Mouse (Mus musculus) midbrain, embryonic 10.5 days (tissue): ENCODE measurements around the gene Gp1bb. TPM values are rescaled to one million over a fixed set of nuclear protein-coding genes. Genes with fewer than 3 reads are reported as not detected.

Source experiments
- DNase-seq: peaks from one replicate; pipeline ENCODE4 v3.0.0-alpha.2; 2017; ENCODE audit warnings: low spot score
- H3K27ac ChIP-seq: fragments of 300-500 bp; sonication (generic); replicated peaks from 2 replicates; pipeline ENCODE4 v1.5.1; 2016; ENCODE audit warnings: mild to moderate bottlenecking
- H3K27me3 ChIP-seq: fragments of 300-500 bp; sonication (generic); 2 replicates; pipeline ENCODE4 v1.6.1; 2016; ENCODE audit warnings: low read depth, mild to moderate bottlenecking; ENCODE audit not compliant: poor library complexity, severe bottlenecking
- H3K36me3 ChIP-seq: fragments of 300-500 bp; sonication (generic); 2 replicates; pipeline ENCODE4 v1.6.1; 2016; ENCODE audit warnings: mild to moderate bottlenecking, moderate library complexity
- H3K4me1 ChIP-seq: fragments of 300-500 bp; sonication (generic); 2 replicates; pipeline ENCODE4 v1.6.1; 2016
- H3K4me3 ChIP-seq: fragments of 300-500 bp; sonication (generic); 2 replicates; pipeline ENCODE4 v1.5.1; 2016; ENCODE audit warnings: mild to moderate bottlenecking, moderate library complexity
- H3K9me3 ChIP-seq: fragments of 300-500 bp; sonication (generic); replicated peaks from 2 replicates; pipeline ENCODE4 v1.6.1; 2016; ENCODE audit warnings: mild to moderate bottlenecking
- WGBS: fragments of 180-500 bp; shearing (Covaris S2); methylation state at CpG from one replicate; pipeline ENCODE4 v1.1.7; 2016; 5-methylcytosine and 5-hydroxymethylcytosine counted together
- polyA plus RNA-seq: library from polyadenylated mRNA; unstranded; fragments of >200 nt; fragmentation: Nextera tagmentation; extraction: Ambion mirVana; gene quantifications from 2 replicates; pipeline ENCODE4 v1.2.1, GENCODE M21; 2016

Gene Gp1bb
- polyA plus RNA-seq, 1 experiment from 2014 or later, result 4.6 TPM

GRCm38 (mm10) chr16:18626376-18626878, 4.2 kb upstream of the Gp1bb start, which contains the start of gene Gm49601:
Gene Gm49601, minus strand, starts transcription at chr16:18626427.
- WGBS, result under 1% methylated on average over 65 of the region's 65 CpGs
- Histone ChIP-seq H3K27ac (peak within 1 kb of the TSS; percentile 72), H3K9me3 (no peaks in the 10 kb centered on the region), H3K4me1 (peaks cover 50% of the 10 kb centered on the region), H3K4me3 (peak within 1 kb of the TSS; percentile 91), H3K36me3 (peaks cover 34% of the 10 kb centered on the region), H3K27me3 (peaks cover 97% of the 10 kb centered on the region)
- peak; percentile 87 for DNase-seq

GRCm38 (mm10) chr16:18625791-18626311, 3.6 kb upstream of the Gp1bb start:
- H3K36me3 ChIP-seq, result peaks cover 34% of the 10 kb centered on the region
- peak overlapping the region; percentile 72 for H3K27ac ChIP-seq
- H3K4me3 ChIP-seq, result peak overlapping the region; percentile 63
- 10% methylated on average over 26 of the region's 26 CpGs for WGBS
- H3K4me1 ChIP-seq, result peaks cover 56% of the 10 kb centered on the region
- H3K27me3 ChIP-seq, result peaks cover 97% of the 10 kb centered on the region
- no peak for DNase-seq
- no peaks in the 10 kb centered on the region for H3K9me3 ChIP-seq

- no peak overlapping the region for H3K27ac ChIP-seq
- H3K27me3 ChIP-seq, result peaks cover 97% of the 10 kb centered on the region
- 29% methylated on average over 14 of the region's 14 CpGs for WGBS
- no peaks in the 10 kb centered on the region for H3K9me3 ChIP-seq
- no peak overlapping the region; the same call in 1 of the 2 replicates for H3K4me3 ChIP-seq
- peaks cover 59% of the 10 kb centered on the region for H3K4me1 ChIP-seq
- DNase-seq, result no peak
- peaks cover 34% of the 10 kb centered on the region for H3K36me3 ChIP-seq
Observed at GRCm38 (mm10) chr16:18625097-18625496, 2.9 kb upstream of the Gp1bb start.

GRCm38 (mm10) chr16:18624641-18625040, 2.4 kb upstream of the Gp1bb start:
- Histone ChIP-seq H3K4me1 (peaks cover 54% of the 10 kb centered on the region), H3K27me3 (peaks cover 99% of the 10 kb centered on the region), H3K36me3 (peaks cover 34% of the 10 kb centered on the region), H3K9me3 (no peaks in the 10 kb centered on the region), H3K27ac (no peak overlapping the region), H3K4me3 (no peak overlapping the region)
- DNase-seq, result no peak
- WGBS, result 10% methylated on average over 15 of the region's 15 CpGs

GRCm38 (mm10) chr16:18623751-18624540, 1.7 kb upstream of the Gp1bb start:
- peaks cover 51% of the 10 kb centered on the region for H3K4me1 ChIP-seq
- H3K27ac ChIP-seq, result no peak overlapping the region
- WGBS, result 12% methylated on average over 15 of the region's 15 CpGs
- H3K27me3 ChIP-seq, result peaks cover 100% of the 10 kb centered on the region
- no peaks in the 10 kb centered on the region for H3K9me3 ChIP-seq
- DNase-seq, result no peak
- H3K4me3 ChIP-seq, result no peak overlapping the region
- H3K36me3 ChIP-seq, result peaks cover 34% of the 10 kb centered on the region

GRCm38 (mm10) chr16:18622916-18623750, 930 bp upstream of the Gp1bb start:
- Histone ChIP-seq H3K27me3 (peaks cover 100% of the 10 kb centered on the region), H3K9me3 (no peaks in the 10 kb centered on the region), H3K27ac (no peak overlapping the region), H3K36me3 (peaks cover 34% of the 10 kb centered on the region), H3K4me3 (no peak overlapping the region), H3K4me1 (peaks cover 46% of the 10 kb centered on the region)
- no peak for DNase-seq
- WGBS, result 9% methylated on average over 29 of the region's 29 CpGs

- no peak overlapping the region for H3K27ac ChIP-seq
- peak; percentile 54 for DNase-seq
Observed at GRCm38 (mm10) chr16:18621362-18622001, 721 bp downstream of the Gp1bb start.

GRCm38 (mm10) chr16:18620601-18621361, 1.4 kb downstream of the Gp1bb start:
- H3K36me3 ChIP-seq, result peaks cover 34% of the 10 kb centered on the region
- peaks cover 100% of the 10 kb centered on the region for H3K27me3 ChIP-seq
- H3K4me1 ChIP-seq, result peaks cover 44% of the 10 kb centered on the region
- H3K27ac ChIP-seq, result peak overlapping the region; percentile 38; the same call in 1 of the 2 replicates
- peak overlapping the region; percentile 57 for H3K4me3 ChIP-seq
- peak; percentile 49 for DNase-seq
- no peaks in the 10 kb centered on the region for H3K9me3 ChIP-seq
- WGBS, result under 1% methylated on average over 74 of the region's 74 CpGs

More at GRCm38 (mm10) chr16:18621362-18622001, 721 bp downstream of the Gp1bb start:
- H3K4me1 ChIP-seq, result peaks cover 51% of the 10 kb centered on the region
- H3K27me3 ChIP-seq, result peaks cover 100% of the 10 kb centered on the region
- peak overlapping the region; percentile 57 for H3K4me3 ChIP-seq
- H3K36me3 ChIP-seq, result peaks cover 34% of the 10 kb centered on the region
- WGBS, result 2% methylated on average over 38 of the region's 38 CpGs
- no peaks in the 10 kb centered on the region for H3K9me3 ChIP-seq

GRCm38 (mm10) chr16:18620201-18620600, 2.0 kb downstream of the Gp1bb start:
- Histone ChIP-seq H3K27ac (no peak overlapping the region), H3K4me1 (peaks cover 41% of the 10 kb centered on the region), H3K9me3 (no peaks in the 10 kb centered on the region), H3K36me3 (peaks cover 31% of the 10 kb centered on the region), H3K4me3 (peak overlapping the region; percentile 57), H3K27me3 (peaks cover 100% of the 10 kb centered on the region)
- DNase-seq, result no peak
- WGBS, result 16% methylated on average over 6 of the region's 6 CpGs

- DNase-seq, result no peak
- Histone ChIP-seq H3K27me3 (peaks cover 100% of the 10 kb centered on the region), H3K4me1 (peaks cover 41% of the 10 kb centered on the region)
Observed at GRCm38 (mm10) chr16:18619110-18619509, 3.1 kb downstream of the Gp1bb start.

GRCm38 (mm10) chr16:18618297-18618696, 3.9 kb downstream of the Gp1bb start:
- no peak for DNase-seq
- peaks cover 100% of the 10 kb centered on the region for H3K27me3 ChIP-seq
- WGBS, result 35% methylated on average over 2 of the region's 2 CpGs
- peaks cover 13% of the 10 kb centered on the region for H3K36me3 ChIP-seq
- H3K9me3 ChIP-seq, result no peaks in the 10 kb centered on the region
- peaks cover 41% of the 10 kb centered on the region for H3K4me1 ChIP-seq
- H3K27ac ChIP-seq, result no peak overlapping the region
- H3K4me3 ChIP-seq, result no peak overlapping the region

More at GRCm38 (mm10) chr16:18619110-18619509, 3.1 kb downstream of the Gp1bb start:
- Histone ChIP-seq H3K9me3 (no peaks in the 10 kb centered on the region), H3K4me3 (no peak overlapping the region), H3K27ac (no peak overlapping the region), H3K36me3 (peaks cover 20% of the 10 kb centered on the region)
- WGBS, result 37% methylated on average over 4 of the region's 4 CpGs
